Mouse (Mus musculus) liver, postnatal 0 days (tissue): ENCODE measurements around the gene Dtx2. TPM values are rescaled to one million over a fixed set of nuclear protein-coding genes. Genes with fewer than 3 reads are reported as not detected.
A peak's percentile ranks its signal among the peaks of the same experiment; 100 is the strongest.

ENCODE experiments used
- ATAC-seq: fragments of 200-750 bp; cut with Nextera tagmentation; 2 replicates; pipeline ENCODE4 v1.8.0; 2017; ENCODE audit warnings: mild to moderate bottlenecking, moderate library complexity
- DNase-seq: peaks from one replicate; pipeline ENCODE4 v3.0.0-alpha.2; 2016
- H3K27ac ChIP-seq: fragments of 300-500 bp; sonication (generic); 2 replicates; pipeline ENCODE4 v1.5.1; 2014; ENCODE audit warnings: antibody characterized with exemption, moderate library complexity, mild to moderate bottlenecking, low read depth
- H3K27me3 ChIP-seq: fragments of 300-500 bp; sonication (generic); 2 replicates; pipeline ENCODE4 v1.6.1; 2014; ENCODE audit warnings: low read length, control low read depth, mixed read lengths; ENCODE audit not compliant: insufficient read depth
- H3K36me3 ChIP-seq: fragments of 300-500 bp; sonication (generic); replicated peaks from 2 replicates; pipeline ENCODE4 v1.6.1; 2014; ENCODE audit warnings: mild to moderate bottlenecking, control low read depth, low read length, moderate library complexity, mixed read lengths; ENCODE audit not compliant: insufficient read depth
- H3K4me1 ChIP-seq: fragments of 300-500 bp; sonication (generic); 2 replicates; pipeline ENCODE4 v1.6.1; 2014; ENCODE audit warnings: antibody characterized with exemption, mild to moderate bottlenecking, control low read depth; ENCODE audit not compliant: insufficient read depth
- H3K4me2 ChIP-seq: fragments of 300-500 bp; sonication (generic); 2 replicates; pipeline ENCODE4 v1.6.1; 2014; ENCODE audit warnings: low read depth, mild to moderate bottlenecking, low read length, moderate library complexity, mixed read lengths
- H3K4me3 ChIP-seq: fragments of 300-500 bp; sonication (generic); 2 replicates; pipeline ENCODE4 v1.5.1; 2014; ENCODE audit warnings: low read depth, low read length
- H3K9ac ChIP-seq: fragments of 300-500 bp; sonication (generic); replicated peaks from 2 replicates; pipeline ENCODE4 v1.6.1; 2014; ENCODE audit warnings: mild to moderate bottlenecking, moderate library complexity
- H3K9me3 ChIP-seq: fragments of 300-500 bp; sonication (generic); 2 replicates; pipeline ENCODE4 v1.6.1; 2016; ENCODE audit warnings: mild to moderate bottlenecking, control low read depth, low read length, mixed read lengths
- CTCF ChIP-seq: sonication (generic); IDR thresholded peaks from 2 replicates; pipeline ENCODE4 v1.5.1; 2016; ENCODE audit warnings: antibody characterized with exemption, low read depth
- EP300 ChIP-seq: IDR thresholded peaks from 2 replicates; pipeline ENCODE4 v1.6.1; 2016; ENCODE audit warnings: antibody characterized with exemption, low read depth, mild to moderate bottlenecking
- WGBS: fragments of 180-500 bp; shearing (Covaris S2); extraction: QIAGEN DNeasy Blood & Tissue Kit; methylation state at CpG from one replicate; pipeline ENCODE4 v1.1.7; 2014; ENCODE audit not compliant: insufficient replicate concordance; 5-methylcytosine and 5-hydroxymethylcytosine counted together
- polyA plus RNA-seq: library from polyadenylated mRNA; unstranded; fragments of >200 nt; fragmentation: Nextera tagmentation; extraction: Ambion mirVana; gene quantifications from 2 replicates; pipeline ENCODE4 v1.2.1, GENCODE M21; 2015

Dtx2 gene
- polyA plus RNA-seq, 1 experiment from 2014 or later, result 4.8 TPM

GRCm38 (mm10) chr5:136073526-136073925, 78.9 kb downstream of the Dtx2 start:
- no peaks in the 10 kb centered on the region for H3K4me1 ChIP-seq
- ATAC-seq (no peak), DNase-seq (no peak)
- H3K9ac ChIP-seq, result no peak overlapping the region
- no peaks in the 10 kb centered on the region for H3K36me3 ChIP-seq
- H3K9me3 ChIP-seq, result no peaks in the 10 kb centered on the region
- no peaks in the 10 kb centered on the region for H3K27me3 ChIP-seq
- H3K27ac ChIP-seq, result no peak overlapping the region
- TF ChIP-seq EP300 (no peak), CTCF (no peak)
- no peak overlapping the region for H3K4me3 ChIP-seq
- 65% methylated on average over 11 of the region's 11 CpGs for WGBS
- H3K4me2 ChIP-seq, result no peak overlapping the region

- ATAC-seq, result no peak
- no peak overlapping the region for H3K4me3 ChIP-seq
- WGBS, result 64% methylated on average over 5 of the region's 5 CpGs
Measured at GRCm38 (mm10) chr5:136075076-136075475, 80.5 kb downstream of the Dtx2 start.

GRCm38 (mm10) chr5:136076284-136076683, 81.7 kb downstream of the Dtx2 start:
- WGBS, result 65% methylated on average over 7 of the region's 7 CpGs
- ATAC-seq, result no peak
- no peak for DNase-seq
- H3K4me3 ChIP-seq, result no peak overlapping the region
- H3K27me3 ChIP-seq, result no peaks in the 10 kb centered on the region
- no peak overlapping the region for H3K9ac ChIP-seq
- H3K4me2 ChIP-seq, result no peak overlapping the region
- H3K9me3 ChIP-seq, result no peaks in the 10 kb centered on the region
- no peaks in the 10 kb centered on the region for H3K4me1 ChIP-seq
- H3K36me3 ChIP-seq, result no peaks in the 10 kb centered on the region
- TF ChIP-seq EP300 (no peak), CTCF (no peak)
- no peak overlapping the region for H3K27ac ChIP-seq

More at GRCm38 (mm10) chr5:136075076-136075475, 80.5 kb downstream of the Dtx2 start:
- DNase-seq, result no peak
- no peaks in the 10 kb centered on the region for H3K36me3 ChIP-seq
- H3K4me1 ChIP-seq, result no peaks in the 10 kb centered on the region
- no peak overlapping the region for H3K9ac ChIP-seq
- no peaks in the 10 kb centered on the region for H3K27me3 ChIP-seq
- H3K9me3 ChIP-seq, result no peaks in the 10 kb centered on the region
- H3K4me2 ChIP-seq, result no peak overlapping the region
- H3K27ac ChIP-seq, result no peak overlapping the region
- no peak for TF ChIP-seq CTCF
- no peak for TF ChIP-seq EP300

GRCm38 (mm10) chr5:136077001-136077550, 82.5 kb downstream of the Dtx2 start:
- H3K36me3 ChIP-seq, result no peaks in the 10 kb centered on the region
- no peak for ATAC-seq
- no peaks in the 10 kb centered on the region for H3K9me3 ChIP-seq
- TF ChIP-seq CTCF (no peak), EP300 (no peak)
- no peaks in the 10 kb centered on the region for H3K4me1 ChIP-seq
- H3K4me3 ChIP-seq, result no peak overlapping the region
- DNase-seq, result no peak
- 49% methylated on average over 9 of the region's 9 CpGs for WGBS
- no peaks in the 10 kb centered on the region for H3K27me3 ChIP-seq
- H3K9ac ChIP-seq, result no peak overlapping the region
- peak overlapping the region; percentile 48; the same call in 1 of the 2 replicates for H3K27ac ChIP-seq
- H3K4me2 ChIP-seq, result no peak overlapping the region

GRCm38 (mm10) chr5:136078136-136078535, 83.5 kb downstream of the Dtx2 start:
- Histone ChIP-seq H3K4me1 (no peaks in the 10 kb centered on the region), H3K27ac (no peak overlapping the region), H3K4me3 (no peak overlapping the region), H3K9ac (no peak overlapping the region), H3K36me3 (no peaks in the 10 kb centered on the region), H3K27me3 (no peaks in the 10 kb centered on the region), H3K4me2 (no peak overlapping the region), H3K9me3 (no peaks in the 10 kb centered on the region)
- no peak for TF ChIP-seq EP300
- TF ChIP-seq CTCF, result no peak
- WGBS, result 77% methylated on average over 5 of the region's 5 CpGs
- ATAC-seq (no peak), DNase-seq (no peak)

GRCm38 (mm10) chr5:136082345-136082744, 87.7 kb downstream of the Dtx2 start:
- no peak overlapping the region for H3K4me3 ChIP-seq
- H3K27me3 ChIP-seq, result peaks cover 13% of the 10 kb centered on the region
- H3K4me2 ChIP-seq, result no peak overlapping the region
- H3K9ac ChIP-seq, result no peak overlapping the region
- no peaks in the 10 kb centered on the region for H3K36me3 ChIP-seq
- peaks cover 9% of the 10 kb centered on the region for H3K4me1 ChIP-seq
- WGBS, result 79% methylated on average over 4 of the region's 4 CpGs
- DNase-seq (no peak), ATAC-seq (no peak)
- TF ChIP-seq CTCF (peak; percentile 41; the same call in 1 of the 2 replicates), EP300 (no peak)
- no peak overlapping the region for H3K27ac ChIP-seq
- no peaks in the 10 kb centered on the region for H3K9me3 ChIP-seq

Other genes with a start within 250 kb of the Dtx2 start
- gene Styxl1, start 216.4 kb upstream of the Dtx2 start, polyA plus RNA-seq, result 0.46 and 0.49 TPM in 2 replicates
- gene Mdh2, start 216.3 kb upstream of the Dtx2 start, polyA plus RNA-seq, result 296 and 319 TPM in 2 replicates
- gene Srrm3, start 187.9 kb upstream of the Dtx2 start, polyA plus RNA-seq, result not detected in 2 replicates
- 4.5 and 9.1 TPM in 2 replicates for gene Hspb1, start 106.9 kb upstream of the Dtx2 start, polyA plus RNA-seq
- 56.7 and 66.8 TPM in 2 replicates for gene Ywhag, start 60.2 kb upstream of the Dtx2 start, polyA plus RNA-seq
- gene Ssc4d, start 20.3 kb upstream of the Dtx2 start, polyA plus RNA-seq, result 1.7 and 1.9 TPM in 2 replicates
- gene Zp3, start 14.7 kb upstream of the Dtx2 start, polyA plus RNA-seq, result not detected in 2 replicates
- gene Upk3b, start 43.7 kb downstream of the Dtx2 start, polyA plus RNA-seq, result 4.0 and 4.7 TPM in 2 replicates
- gene Upk3bl, start 59.7 kb downstream of the Dtx2 start, polyA plus RNA-seq, result not detected in 2 replicates
- 2.1 TPM in 2 replicates for gene Rasa4, start 89.1 kb downstream of the Dtx2 start, polyA plus RNA-seq
- 99.8 and 112 TPM in 2 replicates for gene Polr2j, start 121.8 kb downstream of the Dtx2 start, polyA plus RNA-seq
- 13.7 and 16.5 TPM in 2 replicates for gene Lrwd1, start 141.3 kb downstream of the Dtx2 start, polyA plus RNA-seq
- 8.8 and 9.2 TPM in 2 replicates for gene Alkbh4, start 141.3 kb downstream of the Dtx2 start, polyA plus RNA-seq
- 4.4 and 4.5 TPM in 2 replicates for gene Orai2, start 175.9 kb downstream of the Dtx2 start, polyA plus RNA-seq
- gene Prkrip1, start 204.2 kb downstream of the Dtx2 start, polyA plus RNA-seq, result 19.6 and 19.9 TPM in 2 replicates